Mouse (Mus musculus) intestine, embryonic 14.5 days (tissue): ENCODE measurements around the gene Gm20696. TPM values are rescaled to one million over a fixed set of nuclear protein-coding genes. Genes with fewer than 3 reads are reported as not detected.

Experiments used
- ATAC-seq: fragments of 200-750 bp; cut with Nextera tagmentation; replicated peaks from 2 replicates; pipeline ENCODE4 v1.8.0; 2017; ENCODE audit warnings: low read depth, moderate number of reproducible peaks, moderate TSS enrichment, moderate library complexity; ENCODE audit not compliant: low FRiP score, low TSS enrichment
- DNase-seq: peaks from one replicate; pipeline ENCODE4 v3.0.0-alpha.2; 2018; ENCODE audit warnings: low spot score
- H3K27ac ChIP-seq: fragments of 300-500 bp; sonication (generic); 2 replicates; pipeline ENCODE4 v1.5.1; 2014; ENCODE audit warnings: low read depth, mild to moderate bottlenecking, control low read depth
- H3K27me3 ChIP-seq: fragments of 300-500 bp; sonication (generic); replicated peaks from 2 replicates; pipeline ENCODE4 v1.6.1; 2014; ENCODE audit warnings: low read length, control low read depth; ENCODE audit not compliant: control insufficient read depth, insufficient read depth
- H3K36me3 ChIP-seq: fragments of 300-500 bp; sonication (generic); 2 replicates; pipeline ENCODE4 v1.6.1; 2014; ENCODE audit warnings: low read length, control low read depth; ENCODE audit not compliant: control insufficient read depth, insufficient read depth
- H3K4me1 ChIP-seq: fragments of 300-500 bp; sonication (generic); replicated peaks from 2 replicates; pipeline ENCODE4 v1.6.1; 2014; ENCODE audit warnings: low read length, control low read depth, mixed read lengths; ENCODE audit not compliant: control insufficient read depth, insufficient read depth
- H3K4me2 ChIP-seq: fragments of 300-500 bp; sonication (generic); 2 replicates; pipeline ENCODE4 v1.6.1; 2014; ENCODE audit warnings: low read length
- H3K4me3 ChIP-seq: fragments of 300-500 bp; sonication (generic); 2 replicates; pipeline ENCODE4 v1.5.1; 2014; ENCODE audit warnings: low read depth, low read length, control low read depth, mixed read lengths
- H3K9ac ChIP-seq: fragments of 300-500 bp; sonication (generic); 2 replicates; pipeline ENCODE4 v1.6.1; 2014; ENCODE audit warnings: mild to moderate bottlenecking, low read length
- H3K9me3 ChIP-seq: fragments of 300-500 bp; sonication (generic); 2 replicates; pipeline ENCODE4 v1.6.1; 2016; ENCODE audit warnings: low read length, control low read depth; ENCODE audit not compliant: control insufficient read depth
- WGBS: fragments of 180-500 bp; shearing (Covaris S2); extraction: QIAGEN DNeasy Blood & Tissue Kit; methylation state at CpG from one replicate; pipeline ENCODE4 v1.1.7; 2014; 5-methylcytosine and 5-hydroxymethylcytosine counted together
- polyA plus RNA-seq: library from polyadenylated mRNA; unstranded; fragments of >200 nt; fragmentation: Nextera tagmentation; extraction: Ambion mirVana; gene quantifications from 2 replicates; pipeline ENCODE4 v1.2.1, GENCODE M21; 2014

Gene Gm20696
- polyA plus RNA-seq, 1 experiment from 2014 or later: 6.9 TPM

DNA sequence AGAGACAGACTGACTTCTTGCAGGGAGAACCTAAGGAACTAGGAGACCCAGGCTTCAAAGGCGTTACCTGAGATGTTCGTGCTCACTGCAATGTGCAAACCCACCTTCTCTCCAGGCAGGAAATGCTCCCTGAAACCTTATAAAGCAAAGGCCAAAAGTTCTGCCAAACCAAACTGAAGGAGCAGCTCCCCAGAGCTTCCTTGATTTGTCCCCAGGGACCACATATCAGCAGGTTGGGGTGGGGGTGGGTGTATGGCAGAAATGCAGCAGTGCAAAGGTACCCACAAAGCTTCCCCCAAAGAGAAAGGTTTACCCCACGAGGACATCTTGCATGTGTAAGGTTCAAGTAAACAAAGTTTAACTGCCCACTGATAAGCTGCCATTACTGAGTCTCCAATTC is 328.4 kb downstream of the Gm20696 start:
- Histone ChIP-seq H3K9ac (no peak overlapping the region), H3K4me2 (no peak overlapping the region), H3K27me3 (no peaks in the 10 kb centered on the region), H3K4me1 (peaks cover 31% of the 10 kb centered on the region), H3K27ac (no peak overlapping the region), H3K9me3 (no peaks in the 10 kb centered on the region), H3K36me3 (no peaks in the 10 kb centered on the region), H3K4me3 (no peak overlapping the region)
- no peak for ATAC-seq
- no peak for DNase-seq
- 40% methylated on average over 3 of the region's 3 CpGs for WGBS

DNA sequence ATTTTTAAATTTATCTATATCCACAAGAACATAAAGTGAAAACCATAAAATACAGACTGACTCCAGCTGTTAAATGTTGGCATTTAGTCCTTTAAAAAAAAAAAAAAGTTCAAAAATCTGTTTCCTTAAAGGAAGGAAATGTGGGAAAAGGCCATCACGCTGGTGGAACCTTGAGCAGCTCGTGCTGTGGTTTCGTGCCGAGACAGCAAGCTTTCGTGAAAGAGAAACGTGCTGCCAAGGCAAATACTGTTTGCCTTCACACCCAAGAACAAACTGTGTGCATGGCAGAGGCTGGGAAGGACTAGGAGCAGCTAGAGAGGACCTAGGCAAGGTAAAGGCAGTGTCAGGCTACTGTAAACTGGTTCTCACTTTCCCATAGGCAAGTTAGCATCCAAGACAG is 329.0 kb downstream of the Gm20696 start:
- Histone ChIP-seq H3K27ac (no peak overlapping the region), H3K4me3 (no peak overlapping the region), H3K27me3 (no peaks in the 10 kb centered on the region), H3K36me3 (no peaks in the 10 kb centered on the region), H3K4me1 (peaks cover 31% of the 10 kb centered on the region), H3K4me2 (no peak overlapping the region), H3K9ac (no peak overlapping the region), H3K9me3 (no peaks in the 10 kb centered on the region)
- ATAC-seq (no peak), DNase-seq (no peak)
- WGBS: 31% methylated on average over 6 of the region's 6 CpGs

DNA sequence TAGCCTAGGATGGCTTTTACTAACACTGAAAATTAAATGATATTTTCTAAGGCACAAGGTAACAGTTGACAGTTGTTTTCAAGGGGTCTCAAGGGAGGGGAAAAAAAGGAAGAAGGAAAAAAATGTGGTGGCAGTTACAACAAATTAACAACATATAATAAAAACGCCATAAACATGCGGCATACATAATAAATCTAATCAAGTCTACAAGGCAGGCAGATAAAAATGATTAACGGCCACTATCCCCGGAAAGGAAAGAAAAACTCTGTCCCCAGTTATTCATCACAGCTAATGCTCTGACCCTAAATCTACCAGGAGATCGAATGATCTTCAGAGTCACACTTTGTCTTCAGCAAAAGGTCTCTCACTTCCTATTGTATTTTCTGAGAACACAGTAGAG is 330.4 kb downstream of the Gm20696 start:
- H3K36me3 ChIP-seq: no peaks in the 10 kb centered on the region
- ATAC-seq (no peak), DNase-seq (no peak)
- 26% methylated on average over 5 of the region's 5 CpGs for WGBS
- no peak overlapping the region for H3K4me3 ChIP-seq
- H3K9ac ChIP-seq: no peak overlapping the region
- H3K27ac ChIP-seq: no peak overlapping the region
- no peaks in the 10 kb centered on the region for H3K9me3 ChIP-seq
- H3K4me1 ChIP-seq: peaks cover 31% of the 10 kb centered on the region
- H3K27me3 ChIP-seq: no peaks in the 10 kb centered on the region
- H3K4me2 ChIP-seq: no peak overlapping the region

GRCm38 (mm10) chr6:99335174-99335830 is 331.3 kb downstream of the Gm20696 start:
- ATAC-seq (no peak), DNase-seq (no peak)
- Histone ChIP-seq H3K36me3 (no peaks in the 10 kb centered on the region), H3K27me3 (no peaks in the 10 kb centered on the region), H3K9me3 (no peaks in the 10 kb centered on the region), H3K27ac (no peak overlapping the region), H3K9ac (no peak overlapping the region), H3K4me2 (no peak overlapping the region), H3K4me3 (no peak overlapping the region), H3K4me1 (peaks cover 31% of the 10 kb centered on the region)
- WGBS: 78% methylated on average over 13 of the region's 13 CpGs

DNA sequence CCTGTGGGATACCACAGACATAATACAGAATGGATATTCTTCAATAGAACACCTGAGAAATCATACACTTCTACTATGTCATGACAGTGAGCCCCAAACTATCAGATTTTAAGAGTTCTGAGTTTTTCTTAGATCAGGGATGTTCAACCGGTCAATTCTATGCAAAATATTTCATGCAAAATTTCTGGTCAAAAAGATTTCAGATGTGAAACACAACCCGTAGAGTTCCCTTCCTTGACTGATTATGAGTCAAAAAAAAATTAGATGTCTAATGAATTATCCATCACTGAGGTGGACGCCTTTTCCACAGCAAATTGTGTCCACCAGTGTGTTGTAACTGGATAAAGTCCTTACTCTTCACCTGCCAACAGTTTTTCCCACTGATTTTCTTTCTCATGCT is 332.3 kb downstream of the Gm20696 start:
- no peaks in the 10 kb centered on the region for H3K27me3 ChIP-seq
- no peak overlapping the region for H3K4me3 ChIP-seq
- peaks cover 30% of the 10 kb centered on the region for H3K4me1 ChIP-seq
- WGBS: 93% methylated on average over 3 of the region's 3 CpGs
- H3K4me2 ChIP-seq: no peak overlapping the region
- no peak for ATAC-seq
- no peaks in the 10 kb centered on the region for H3K36me3 ChIP-seq
- DNase-seq: no peak
- no peaks in the 10 kb centered on the region for H3K9me3 ChIP-seq
- H3K27ac ChIP-seq: no peak overlapping the region
- no peak overlapping the region for H3K9ac ChIP-seq

DNA sequence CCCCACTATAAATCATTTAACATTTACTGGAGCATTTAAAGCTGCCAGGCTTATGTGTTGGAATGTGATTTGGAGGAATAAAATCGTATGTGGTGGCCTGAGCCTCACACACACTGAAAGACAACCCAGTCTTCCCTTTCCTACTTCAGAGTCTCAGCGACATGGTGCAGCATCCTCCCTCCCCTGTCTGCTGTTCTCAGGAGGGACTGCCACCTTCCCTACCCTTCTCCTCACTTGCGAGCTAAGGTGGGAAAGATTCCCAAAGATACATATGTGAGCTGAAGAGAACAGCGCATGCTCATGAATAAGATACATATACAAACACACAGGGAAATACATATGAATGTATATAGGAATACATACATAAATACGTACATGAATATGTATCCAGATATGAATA is 333.5 kb downstream of the Gm20696 start:
- H3K9me3 ChIP-seq: no peaks in the 10 kb centered on the region
- no peak overlapping the region for H3K9ac ChIP-seq
- no peaks in the 10 kb centered on the region for H3K36me3 ChIP-seq
- H3K4me1 ChIP-seq: peaks cover 31% of the 10 kb centered on the region
- no peak overlapping the region for H3K4me3 ChIP-seq
- no peaks in the 10 kb centered on the region for H3K27me3 ChIP-seq
- 81% methylated on average over 5 of the region's 5 CpGs for WGBS
- H3K4me2 ChIP-seq: no peak overlapping the region
- ATAC-seq (no peak), DNase-seq (no peak)
- H3K27ac ChIP-seq: no peak overlapping the region

GRCm38 (mm10) chr6:99330169-99330568 is 336.4 kb downstream of the Gm20696 start:
- WGBS: 91% methylated on average over 4 of the region's 4 CpGs
- H3K36me3 ChIP-seq: no peaks in the 10 kb centered on the region
- peaks cover 34% of the 10 kb centered on the region for H3K4me1 ChIP-seq
- no peaks in the 10 kb centered on the region for H3K27me3 ChIP-seq
- no peak overlapping the region for H3K4me2 ChIP-seq
- DNase-seq: no peak
- ATAC-seq: no peak
- H3K9ac ChIP-seq: no peak overlapping the region
- H3K4me3 ChIP-seq: no peak overlapping the region
- H3K27ac ChIP-seq: no peak overlapping the region
- no peaks in the 10 kb centered on the region for H3K9me3 ChIP-seq

GRCm38 (mm10) chr6:99328634-99329033 is 338.0 kb downstream of the Gm20696 start:
- 25% methylated on average over 2 of the region's 2 CpGs for WGBS
- H3K27ac ChIP-seq: 0 out of 2 replicates have a peak overlapping the region, but pooled peaks have one; percentile 9

DNA sequence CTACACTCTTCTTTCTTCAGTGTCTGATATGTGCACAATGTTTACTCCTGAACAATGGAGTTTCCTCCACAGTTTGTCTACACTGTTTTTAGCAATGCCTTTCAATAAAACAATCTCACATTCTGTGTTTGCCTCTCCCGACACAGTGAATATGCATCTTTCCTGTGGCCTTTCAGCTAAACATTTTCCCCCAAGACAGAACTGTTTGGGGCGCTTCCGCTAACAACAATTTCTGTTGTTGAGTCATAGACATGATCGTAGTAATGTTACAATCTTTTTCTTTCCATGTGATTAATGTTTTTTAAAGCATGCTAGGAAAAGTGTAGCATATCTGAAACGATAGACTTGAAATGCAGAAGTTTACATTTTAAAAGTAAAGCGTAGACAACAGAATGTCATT is 338.5 kb downstream of the Gm20696 start:
- Histone ChIP-seq H3K4me2 (no peak overlapping the region), H3K27ac (no peak overlapping the region; the same call in 1 of the 2 replicates), H3K27me3 (no peaks in the 10 kb centered on the region), H3K9ac (no peak overlapping the region), H3K9me3 (no peaks in the 10 kb centered on the region), H3K36me3 (no peaks in the 10 kb centered on the region), H3K4me1 (peaks cover 38% of the 10 kb centered on the region), H3K4me3 (no peak overlapping the region)
- DNase-seq: no peak
- 57% methylated on average over 6 of the region's 6 CpGs for WGBS
- ATAC-seq: no peak

More at GRCm38 (mm10) chr6:99328634-99329033, 338.0 kb downstream of the Gm20696 start:
- DNase-seq (no peak), ATAC-seq (peak; percentile 86)
- Histone ChIP-seq H3K4me1 (peaks cover 38% of the 10 kb centered on the region), H3K36me3 (no peaks in the 10 kb centered on the region), H3K9ac (no peak overlapping the region), H3K27me3 (no peaks in the 10 kb centered on the region), H3K9me3 (no peaks in the 10 kb centered on the region), H3K4me3 (no peak overlapping the region), H3K4me2 (no peak overlapping the region)
